Mouse (Mus musculus) heart, adult 8-10 months (tissue): ENCODE measurements at regions not wholly inside any gene's neighbourhood (a gene's known extent, or its start where the extent isn't known, plus 50 kb on each side); places are given as distances from the start of the nearest gene placed in this dataset.

Source experiments
- DNase-seq: peaks from one replicate; pipeline ENCODE4 v3.0.0; 2022; ENCODE audit warnings: low spot score

- no peak for DNase-seq
These were observed 151.5 kb upstream of the Dnajc19 start for GRCm38 (mm10) chr3:34232329-34233250.

- DNase-seq: no peak
These were observed 150.6 kb upstream of the Dnajc19 start for GRCm38 (mm10) chr3:34231593-34232328.

GRCm38 (mm10) chr3:34222291-34222690 lies 141.2 kb upstream of the Dnajc19 start:
- DNase-seq: no peak

- no peak for DNase-seq
These were observed 138.7 kb upstream of the Dnajc19 start for GRCm38 (mm10) chr3:34219741-34220310.

- no peak for DNase-seq
These were observed 138.0 kb upstream of the Dnajc19 start for GRCm38 (mm10) chr3:34219096-34219495.

- no peak for DNase-seq
These were observed 136.8 kb upstream of the Dnajc19 start for GRCm38 (mm10) chr3:34217911-34218310.

- DNase-seq: no peak
These were observed 133.1 kb upstream of the Dnajc19 start for GRCm38 (mm10) chr3:34214233-34214632.

- no peak for DNase-seq
These were observed 125.3 kb upstream of the Dnajc19 start for GRCm38 (mm10) chr3:34206454-34206853.

GRCm38 (mm10) chr3:34198228-34198627 lies 117.1 kb upstream of the Dnajc19 start:
- peak; percentile 3 for DNase-seq

- no peak for DNase-seq
These were observed 116.0 kb upstream of the Dnajc19 start for GRCm38 (mm10) chr3:34197163-34197455.

GRCm38 (mm10) chr3:34196451-34197162 lies 115.5 kb upstream of the Dnajc19 start:
- DNase-seq: no peak

- no peak for DNase-seq
These were observed 114.8 kb upstream of the Dnajc19 start for GRCm38 (mm10) chr3:34195729-34196450.

GRCm38 (mm10) chr3:34173416-34174097 lies 92.4 kb upstream of the Dnajc19 start:
- DNase-seq: no peak

GRCm38 (mm10) chr3:34172899-34173298 lies 91.8 kb upstream of the Dnajc19 start:
- DNase-seq: no peak

GRCm38 (mm10) chr3:34171893-34172292 lies 90.8 kb upstream of the Dnajc19 start:
- no peak for DNase-seq

GRCm38 (mm10) chr3:34168087-34168486 lies 87.0 kb upstream of the Dnajc19 start:
- no peak for DNase-seq

GRCm38 (mm10) chr3:34150036-34150435 lies 68.9 kb upstream of the Dnajc19 start:
- DNase-seq: no peak

- no peak for DNase-seq
These were observed 62.5 kb upstream of the Dnajc19 start for GRCm38 (mm10) chr3:34143652-34144051.

GRCm38 (mm10) chr3:34139227-34139626 lies 58.1 kb upstream of the Dnajc19 start:
- DNase-seq: no peak

GRCm38 (mm10) chr3:34137984-34138383 lies 56.9 kb upstream of the Dnajc19 start:
- no peak for DNase-seq

GRCm38 (mm10) chr3:34136385-34136784 lies 55.3 kb upstream of the Dnajc19 start:
- DNase-seq: no peak
